Mouse (Mus musculus): ENCODE measurements around the gene Mmgt2. TPM values are rescaled to one million over a fixed set of nuclear protein-coding genes. Genes with fewer than 3 reads are reported as not detected.
"Not testable (repeated sequence)": the region's sequence is repeated elsewhere in the genome, so short reads cannot be mapped to it uniquely, and the experiment has no call there.

The Mmgt2 gene
- polyA plus RNA-seq, 1 experiment from 2014 or later, result 26.2 TPM

- H3K4me1 ChIP-seq, result peaks cover 53% of the 10 kb centered on the region
- no peak overlapping the region for H3K4me3 ChIP-seq
- no peak overlapping the region for H3K4me2 ChIP-seq (replicated peaks)
- 45% methylated on average over 8 of the region's 8 CpGs for WGBS
- H3K36me3 ChIP-seq, result no peaks in the 10 kb centered on the region
- no peaks in the 10 kb centered on the region for H3K27me3 ChIP-seq
- H3K27ac ChIP-seq (replicated peaks), result peak overlapping the region; percentile 38
- H3K9me3 ChIP-seq, result no peaks in the 10 kb centered on the region
- no peak overlapping the region for H3K9ac ChIP-seq (replicated peaks)
- ATAC-seq (replicated peaks), result no peak
These were observed 5.3 kb upstream of the Mmgt2 start for GRCm38 (mm10) chr11:62643011-62643631.

GRCm38 (mm10) chr11:62643681-62644363 lies 4.6 kb upstream of the Mmgt2 start:
- no peak for ATAC-seq (replicated peaks)
- WGBS, result 79% methylated on average over 10 of the region's 10 CpGs
- no peaks in the 10 kb centered on the region for H3K36me3 ChIP-seq
- no peak overlapping the region for H3K4me2 ChIP-seq (replicated peaks)
- peak overlapping the region; percentile 38 for H3K27ac ChIP-seq (replicated peaks)
- H3K4me1 ChIP-seq, result peaks cover 54% of the 10 kb centered on the region
- H3K9me3 ChIP-seq, result no peaks in the 10 kb centered on the region
- H3K9ac ChIP-seq (replicated peaks), result no peak overlapping the region
- no peaks in the 10 kb centered on the region for H3K27me3 ChIP-seq
- H3K4me3 ChIP-seq, result no peak overlapping the region

GRCm38 (mm10) chr11:62644602-62645336 lies 3.7 kb upstream of the Mmgt2 start:
- Histone ChIP-seq H3K4me1 (peaks cover 61% of the 10 kb centered on the region), H3K36me3 (no peaks in the 10 kb centered on the region), H3K9ac (replicated peaks) (no peak overlapping the region), H3K4me2 (replicated peaks) (no peak overlapping the region), H3K4me3 (no peak overlapping the region), H3K27me3 (no peaks in the 10 kb centered on the region), H3K27ac (replicated peaks) (no peak overlapping the region), H3K9me3 (no peaks in the 10 kb centered on the region)
- WGBS, result 88% methylated on average over 5 of the region's 5 CpGs
- ATAC-seq (replicated peaks), result no peak

GRCm38 (mm10) chr11:62645337-62645675 lies 3.2 kb upstream of the Mmgt2 start:
- Histone ChIP-seq H3K27ac (replicated peaks) (no peak overlapping the region; the same call in 1 of the 2 replicates), H3K9me3 (no peaks in the 10 kb centered on the region), H3K27me3 (no peaks in the 10 kb centered on the region), H3K4me2 (replicated peaks) (peak overlapping the region; percentile 91; the same call in 1 of the 2 replicates), H3K4me3 (no peak overlapping the region), H3K9ac (replicated peaks) (no peak overlapping the region), H3K36me3 (no peaks in the 10 kb centered on the region), H3K4me1 (peaks cover 61% of the 10 kb centered on the region)
- WGBS, result 86% methylated on average over 4 of the region's 4 CpGs
- no peak for ATAC-seq (replicated peaks)

GRCm38 (mm10) chr11:62645732-62646494 lies 2.6 kb upstream of the Mmgt2 start:
- ATAC-seq (replicated peaks), result no peak
- Histone ChIP-seq H3K4me1 (peaks cover 63% of the 10 kb centered on the region), H3K4me2 (replicated peaks) (peak overlapping the region; percentile 91), H3K27me3 (no peaks in the 10 kb centered on the region), H3K9me3 (no peaks in the 10 kb centered on the region), H3K4me3 (peak overlapping the region; percentile 82), H3K9ac (replicated peaks) (peak overlapping the region; percentile 32; the same call in 1 of the 2 replicates), H3K36me3 (no peaks in the 10 kb centered on the region), H3K27ac (replicated peaks) (peak overlapping the region; percentile 29)
- 23% methylated on average over 8 of the region's 8 CpGs for WGBS

GRCm38 (mm10) chr11:62646495-62646843 lies 2.0 kb upstream of the Mmgt2 start:
- no peaks in the 10 kb centered on the region for H3K27me3 ChIP-seq
- no peak for ATAC-seq (replicated peaks)
- H3K4me1 ChIP-seq, result peaks cover 63% of the 10 kb centered on the region

GRCm38 (mm10) chr11:62646958-62647515 lies 1.4 kb upstream of the Mmgt2 start:
- 50% methylated on average over 7 of the region's 7 CpGs for WGBS
- peak overlapping the region; percentile 82 for H3K4me3 ChIP-seq
- H3K36me3 ChIP-seq, result no peaks in the 10 kb centered on the region
- peak overlapping the region; percentile 91 for H3K4me2 ChIP-seq (replicated peaks)
- no peaks in the 10 kb centered on the region for H3K9me3 ChIP-seq
- H3K9ac ChIP-seq (replicated peaks), result peak overlapping the region; percentile 65; the same call in 1 of the 2 replicates
- H3K27ac ChIP-seq (replicated peaks), result peak overlapping the region; percentile 29
- H3K4me1 ChIP-seq, result peaks cover 59% of the 10 kb centered on the region
- ATAC-seq (replicated peaks), result no peak
- no peaks in the 10 kb centered on the region for H3K27me3 ChIP-seq

More at GRCm38 (mm10) chr11:62646495-62646843, 2.0 kb upstream of the Mmgt2 start:
- Histone ChIP-seq H3K4me3 (peak overlapping the region; percentile 82), H3K4me2 (replicated peaks) (peak overlapping the region; percentile 91), H3K9ac (replicated peaks) (peak overlapping the region; percentile 32; the same call in 1 of the 2 replicates), H3K36me3 (no peaks in the 10 kb centered on the region), H3K9me3 (no peaks in the 10 kb centered on the region), H3K27ac (replicated peaks) (peak overlapping the region; percentile 29)
- WGBS, result 27% methylated on average over 4 of the region's 4 CpGs

GRCm38 (mm10) chr11:62647661-62648590 lies 538 bp upstream of the Mmgt2 start, which contains the start of gene Lrrc75a:
TSS of gene Lrrc75a (minus strand) at chr11:62648523.
- peak within 1 kb of the TSS; percentile 82 for H3K4me3 ChIP-seq
- peak within 1 kb of the TSS; percentile 91 for H3K4me2 ChIP-seq (replicated peaks)
- peaks cover 51% of the 10 kb centered on the region for H3K4me1 ChIP-seq
- WGBS, result under 1% methylated on average over 58 of the region's 86 CpGs
- peak; percentile 48 for ATAC-seq (replicated peaks)
- H3K9me3 ChIP-seq, result no peaks in the 10 kb centered on the region
- no peaks in the 10 kb centered on the region for H3K36me3 ChIP-seq
- peak within 1 kb of the TSS; percentile 65 for H3K9ac ChIP-seq (replicated peaks)
- H3K27me3 ChIP-seq, result no peaks in the 10 kb centered on the region
- H3K27ac ChIP-seq (replicated peaks), result peak within 1 kb of the TSS; percentile 66

- H3K36me3 ChIP-seq; H3K27ac ChIP-seq (replicated peaks); H3K4me2 ChIP-seq (replicated peaks); H3K4me3 ChIP-seq; ATAC-seq (replicated peaks); H3K27me3 ChIP-seq; H3K9me3 ChIP-seq; H3K9ac ChIP-seq (replicated peaks): not testable (repeated sequence)
- 88% methylated on average over 4 of the region's 4 CpGs for WGBS
- H3K4me1 ChIP-seq, result peaks cover 41% of the 10 kb centered on the region
These were observed 1.3 kb downstream of the Mmgt2 start for GRCm38 (mm10) chr11:62649803-62650202.

- no peaks in the 10 kb centered on the region for H3K27me3 ChIP-seq
- no peaks in the 10 kb centered on the region for H3K9me3 ChIP-seq
- ATAC-seq (replicated peaks), result no peak
- no peaks in the 10 kb centered on the region for H3K36me3 ChIP-seq
- H3K9ac ChIP-seq (replicated peaks), result no peak overlapping the region
- 87% methylated on average over 3 of the region's 3 CpGs for WGBS
- H3K4me1 ChIP-seq, result peaks cover 25% of the 10 kb centered on the region
- no peak overlapping the region for H3K4me3 ChIP-seq
- H3K27ac ChIP-seq (replicated peaks), result no peak overlapping the region
- no peak overlapping the region for H3K4me2 ChIP-seq (replicated peaks)
These were observed 3.1 kb downstream of the Mmgt2 start for GRCm38 (mm10) chr11:62651563-62651962.

GRCm38 (mm10) chr11:62652080-62652479 lies 3.6 kb downstream of the Mmgt2 start:
- Histone ChIP-seq H3K4me2 (replicated peaks) (no peak overlapping the region), H3K9me3 (no peaks in the 10 kb centered on the region), H3K9ac (replicated peaks) (no peak overlapping the region), H3K36me3 (no peaks in the 10 kb centered on the region), H3K27ac (replicated peaks) (no peak overlapping the region), H3K27me3 (no peaks in the 10 kb centered on the region), H3K4me3 (no peak overlapping the region), H3K4me1 (peaks cover 19% of the 10 kb centered on the region)
- 80% methylated on average over 3 of the region's 3 CpGs for WGBS
- ATAC-seq (replicated peaks), result no peak
